Mouse (Mus musculus): Measurements from ENCODE around the gene Prmt7. TPM values are rescaled to one million over a fixed set of nuclear protein-coding genes. Genes with fewer than 3 reads are reported as not detected.

Gene Prmt7
- total RNA-seq (2023): 10 to 100 TPM; 33.1 to 44.6 TPM

GRCm38 (mm10) chr8:106210821-106211345 lies at the start of gene Prmt7, which contains the start of gene Slc7a6os:
Prmt7 (plus strand) TSS chr8:106210936.
Slc7a6os (minus strand) TSS chr8:106210935.

GRCm38 (mm10) chr8:106168356-106169016 lies 42.2 kb upstream of the Prmt7 start, which contains the start of gene Slc7a6:
Slc7a6 (plus strand) TSS chr8:106168857.

Other genes starting within 250 kb of the Prmt7 start
- gene Slc12a4, start 244.8 kb upstream of the Prmt7 start, total RNA-seq (2023): 10 to 100 TPM; 13.7 to 16.2 TPM
- not detected for gene Dpep3, start 231.5 kb upstream of the Prmt7 start, total RNA-seq (2023)
- 10 to 100 TPM; 29.8 to 31.5 TPM for gene Dus2, start 219.6 kb upstream of the Prmt7 start, total RNA-seq (2023)
- not detected for gene Dpep2nb, start 205.0 kb upstream of the Prmt7 start, total RNA-seq (2023)
- 10 to 100 TPM in 1 of 2 experiments, 1 to 10 TPM in 1; 8.0 to 10.7 TPM for gene Ddx28, start 199.1 kb upstream of the Prmt7 start, total RNA-seq (2023)
- gene Nfatc3, start 152.1 kb upstream of the Prmt7 start, total RNA-seq (2023): 100 to 1,000 TPM; 207 to 214 TPM
- gene Esrp2, start 74.0 kb upstream of the Prmt7 start, total RNA-seq (2023): not detected
- 10 to 100 TPM in 1 of 2 experiments, 1 to 10 TPM in 1; 9.8 to 12.9 TPM for gene Pla2g15, start 60.5 kb upstream of the Prmt7 start, total RNA-seq (2023)
- gene Slc7a6, start 42.1 kb upstream of the Prmt7 start, total RNA-seq (2023): 10 to 100 TPM; 32.5 to 38.9 TPM
- gene Slc7a6os, start within 50 bp of the Prmt7 start, total RNA-seq (2023): 10 to 100 TPM; 69.9 to 85.8 TPM
- gene Smpd3, start 127.1 kb downstream of the Prmt7 start, total RNA-seq (2023): 1 to 10 TPM; 5.4 to 7.8 TPM
- gene Zfp90, start 204.4 kb downstream of the Prmt7 start, total RNA-seq (2023): 10 to 100 TPM; 11.8 to 16.1 TPM